Mouse (Mus musculus): Measurements from ENCODE around the gene Tomm40. TPM values are rescaled to one million over a fixed set of nuclear protein-coding genes. Genes with fewer than 3 reads are reported as not detected.
"Not testable (repeated sequence)": the region's sequence is repeated elsewhere in the genome, so short reads cannot be mapped to it uniquely, and the experiment has no call there.

Tomm40 gene
- polyA plus RNA-seq, 1 experiment, result 12.7 TPM

GRCm38 (mm10) chr7:19688101-19688500 is 27.1 kb downstream of the Tomm40 start:
- Histone ChIP-seq H3K4me3 (replicated peaks) (no peak overlapping the region), H3K36me3 (ENCODE audit: control insufficient read depth) (no peaks in the 10 kb centered on the region; the same call in 1 of the 2 replicates), H3K4me1 (ENCODE audit: control insufficient read depth) (peaks cover 10% of the 10 kb centered on the region), H3K27me3 (ENCODE audit: control insufficient read depth) (no peaks in the 10 kb centered on the region), H3K9me3 (ENCODE audit: control insufficient read depth, low read length) (no peaks in the 10 kb centered on the region)
- TF ChIP-seq GATA1 (IDR thresholded peaks at IDR 0.05; ENCODE audit: low read length) (no peak), TAL1 (IDR thresholded peaks at IDR 0.05; ENCODE audit: low read length) (no peak)

GRCm38 (mm10) chr7:19686927-19687583 is 28.2 kb downstream of the Tomm40 start:
- not testable (repeated sequence) for H3K4me3 ChIP-seq (replicated peaks); H3K9me3 ChIP-seq (ENCODE audit: control insufficient read depth, low read length); H3K36me3 ChIP-seq (ENCODE audit: control insufficient read depth); H3K4me1 ChIP-seq (ENCODE audit: control insufficient read depth); H3K27me3 ChIP-seq (ENCODE audit: control insufficient read depth)

- TF ChIP-seq TAL1 (IDR thresholded peaks at IDR 0.05; ENCODE audit: low read length) (no peak), GATA1 (IDR thresholded peaks at IDR 0.05; ENCODE audit: low read length) (no peak)
- H3K27me3 ChIP-seq (ENCODE audit: control insufficient read depth), result no peaks in the 10 kb centered on the region
- H3K9me3 ChIP-seq (ENCODE audit: control insufficient read depth, low read length), result no peaks in the 10 kb centered on the region
- H3K4me3 ChIP-seq (replicated peaks), result no peak overlapping the region
- H3K36me3 ChIP-seq (ENCODE audit: control insufficient read depth), result no peaks in the 10 kb centered on the region; the same call in 1 of the 2 replicates
- H3K4me1 ChIP-seq (ENCODE audit: control insufficient read depth), result peaks cover 7% of the 10 kb centered on the region; the same call in 1 of the 2 replicates
These were observed 28.7 kb downstream of the Tomm40 start for GRCm38 (mm10) chr7:19686521-19686920.

GRCm38 (mm10) chr7:19685374-19685773 is 29.9 kb downstream of the Tomm40 start:
- Histone ChIP-seq H3K27me3 (ENCODE audit: control insufficient read depth) (no peaks in the 10 kb centered on the region), H3K9me3 (ENCODE audit: control insufficient read depth, low read length) (no peaks in the 10 kb centered on the region), H3K4me3 (replicated peaks) (no peak overlapping the region), H3K36me3 (ENCODE audit: control insufficient read depth) (no peaks in the 10 kb centered on the region; the same call in 1 of the 2 replicates), H3K4me1 (ENCODE audit: control insufficient read depth) (peaks cover 10% of the 10 kb centered on the region; the same call in 1 of the 2 replicates)
- no peak for TF ChIP-seq TAL1 (IDR thresholded peaks at IDR 0.05; ENCODE audit: low read length)
- no peak for TF ChIP-seq GATA1 (IDR thresholded peaks at IDR 0.05; ENCODE audit: low read length)

GRCm38 (mm10) chr7:19683771-19684201 is 31.5 kb downstream of the Tomm40 start:
- Histone ChIP-seq H3K4me3 (replicated peaks) (no peak overlapping the region), H3K36me3 (ENCODE audit: control insufficient read depth) (no peaks in the 10 kb centered on the region), H3K27me3 (ENCODE audit: control insufficient read depth) (no peaks in the 10 kb centered on the region), H3K4me1 (ENCODE audit: control insufficient read depth) (peaks cover 10% of the 10 kb centered on the region; the same call in 1 of the 2 replicates), H3K9me3 (ENCODE audit: control insufficient read depth, low read length) (no peaks in the 10 kb centered on the region)
- TF ChIP-seq TAL1 (IDR thresholded peaks at IDR 0.05; ENCODE audit: low read length) (no peak), GATA1 (IDR thresholded peaks at IDR 0.05; ENCODE audit: low read length) (no peak)

GRCm38 (mm10) chr7:19682979-19683378 is 32.3 kb downstream of the Tomm40 start:
- no peaks in the 10 kb centered on the region for H3K9me3 ChIP-seq (ENCODE audit: control insufficient read depth, low read length)
- no peaks in the 10 kb centered on the region for H3K27me3 ChIP-seq (ENCODE audit: control insufficient read depth)
- TF ChIP-seq TAL1 (IDR thresholded peaks at IDR 0.05; ENCODE audit: low read length), result no peak
- no peak for TF ChIP-seq GATA1 (IDR thresholded peaks at IDR 0.05; ENCODE audit: low read length)
- H3K4me1 ChIP-seq (ENCODE audit: control insufficient read depth), result peaks cover 10% of the 10 kb centered on the region; the same call in 1 of the 2 replicates
- H3K4me3 ChIP-seq (replicated peaks), result no peak overlapping the region
- no peaks in the 10 kb centered on the region for H3K36me3 ChIP-seq (ENCODE audit: control insufficient read depth)

GRCm38 (mm10) chr7:19681202-19681694 is 34.0 kb downstream of the Tomm40 start, which contains the start of the genes Gm44805 and Apoc4:
Gene Gm44805, minus strand, starts transcription at chr7:19681423.
Gene Apoc4, minus strand, starts transcription at chr7:19681479.
- Histone ChIP-seq H3K4me3 (replicated peaks) (peak within 1 kb of the TSS; percentile 3), H3K4me1 (ENCODE audit: control insufficient read depth) (peaks cover 5% of the 10 kb centered on the region; the same call in 1 of the 2 replicates), H3K27me3 (ENCODE audit: control insufficient read depth) (no peaks in the 10 kb centered on the region), H3K9me3 (ENCODE audit: control insufficient read depth, low read length) (no peaks in the 10 kb centered on the region), H3K36me3 (ENCODE audit: control insufficient read depth) (no peaks in the 10 kb centered on the region; the same call in 1 of the 2 replicates)
- TF ChIP-seq TAL1 (IDR thresholded peaks at IDR 0.05; ENCODE audit: low read length) (no peak), GATA1 (IDR thresholded peaks at IDR 0.05; ENCODE audit: low read length) (no peak)

- no peaks in the 10 kb centered on the region for H3K9me3 ChIP-seq (ENCODE audit: control insufficient read depth, low read length)
- no peaks in the 10 kb centered on the region; the same call in 1 of the 2 replicates for H3K36me3 ChIP-seq (ENCODE audit: control insufficient read depth)
- TF ChIP-seq TAL1 (IDR thresholded peaks at IDR 0.05; ENCODE audit: low read length), result no peak
- TF ChIP-seq GATA1 (IDR thresholded peaks at IDR 0.05; ENCODE audit: low read length), result no peak
- no peaks in the 10 kb centered on the region for H3K27me3 ChIP-seq (ENCODE audit: control insufficient read depth)
- peaks cover 5% of the 10 kb centered on the region; the same call in 1 of the 2 replicates for H3K4me1 ChIP-seq (ENCODE audit: control insufficient read depth)
- no peak overlapping the region for H3K4me3 ChIP-seq (replicated peaks)
These were observed 34.5 kb downstream of the Tomm40 start for GRCm38 (mm10) chr7:19680702-19681101.

GRCm38 (mm10) chr7:19678901-19679300 is 36.3 kb downstream of the Tomm40 start:
- H3K4me3 ChIP-seq (replicated peaks), result no peak overlapping the region
- TF ChIP-seq TAL1 (IDR thresholded peaks at IDR 0.05; ENCODE audit: low read length), result no peak
- TF ChIP-seq GATA1 (IDR thresholded peaks at IDR 0.05; ENCODE audit: low read length), result no peak
- no peaks in the 10 kb centered on the region; the same call in 1 of the 2 replicates for H3K36me3 ChIP-seq (ENCODE audit: control insufficient read depth)
- no peaks in the 10 kb centered on the region for H3K9me3 ChIP-seq (ENCODE audit: control insufficient read depth, low read length)
- H3K27me3 ChIP-seq (ENCODE audit: control insufficient read depth), result no peaks in the 10 kb centered on the region
- H3K4me1 ChIP-seq (ENCODE audit: control insufficient read depth), result peaks cover 5% of the 10 kb centered on the region; the same call in 1 of the 2 replicates

Data from erythroblast, embryonic 14.5 days (primary cell).